Mouse (Mus musculus) bone marrow, adult 2 months (tissue): ENCODE measurements around the gene Vdr.

Source experiments
- CTCF ChIP-seq: fragments of 200-500 bp; IDR thresholded peaks from 2 replicates; pipeline ENCODE4 v1.5.1; 2011; ENCODE audit warnings: low read length, control low read depth; ENCODE audit not compliant: control insufficient read depth, insufficient read depth
- POLR2A ChIP-seq: fragments of 200-500 bp; IDR thresholded peaks from 2 replicates; pipeline ENCODE4 v1.6.1; 2011; ENCODE audit warnings: low read depth, mild to moderate bottlenecking, control low read depth, low read length, borderline replicate concordance; ENCODE audit not compliant: control insufficient read depth

- TF ChIP-seq CTCF (no peak), POLR2A (no peak)
Measured at GRCm38 (mm10) chr15:97948720-97949119, 38.3 kb upstream of the Vdr start.
